Mouse (Mus musculus) CH12.LX (cell line): Measurements from ENCODE around the gene Htr1a. TPM values are rescaled to one million over a fixed set of nuclear protein-coding genes. Genes with fewer than 3 reads are reported as not detected.

Experiments
- DNase-seq: peaks from one replicate; pipeline ENCODE4 v3.0.0-alpha.2; 2013; ENCODE audit errors: extremely low read depth
- H3K27ac ChIP-seq: 2 replicates; pipeline ENCODE4 v1.5.1; 2012; ENCODE audit warnings: low read depth, mild to moderate bottlenecking, control low read depth, moderate library complexity; ENCODE audit not compliant: insufficient read depth
- H3K27me3 ChIP-seq: replicated peaks from 2 replicates; pipeline ENCODE3; 2012; ENCODE audit warnings: inconsistent platforms
- H3K36me3 ChIP-seq, 2 experiments: replicated peaks in 1 of 2; 2 replicates each; pipeline versions ENCODE3 to v1.6.1; 2012; ENCODE audit warnings: inconsistent platforms in 1 of 2, low read length in 1 of 2, mild to moderate bottlenecking in 1 of 2, mixed read lengths in 1 of 2, moderate library complexity in 1 of 2; ENCODE audit not compliant: control insufficient read depth in 1 of 2, insufficient read depth in 1 of 2
- H3K4me1 ChIP-seq, 2 experiments: 2 replicates each; pipeline ENCODE4 v1.6.1; 2012; ENCODE audit warnings: inconsistent platforms in 1 of 2, moderate library complexity in 1 of 2; ENCODE audit not compliant: insufficient read depth in 2 of 2, control insufficient read depth in 1 of 2
- H3K4me2 ChIP-seq: 2 replicates; pipeline ENCODE4 v1.6.1; 2012; ENCODE audit warnings: low read depth, mild to moderate bottlenecking, control low read depth; ENCODE audit not compliant: poor library complexity, insufficient read depth, severe bottlenecking
- H3K4me3 ChIP-seq, 3 experiments: fragments of 150-350 bp in 1 of 3; sonication (generic) in 1 of 3; replicated peaks in 1 of 3; 2 replicates each; pipeline versions ENCODE3 to v1.5.1; 2011 to 2012; ENCODE audit warnings: low read depth in 2 of 3, low read length in 2 of 3, mild to moderate bottlenecking in 2 of 3, moderate library complexity in 2 of 3, control low read depth in 1 of 3, improper control_type of control experiment in 1 of 3, inconsistent platforms in 1 of 3, mixed read lengths in 1 of 3; ENCODE audit not compliant: poor library complexity in 1 of 3
- H3K79me2 ChIP-seq: replicated peaks from 2 replicates; pipeline ENCODE4 v1.6.1; 2012; ENCODE audit warnings: mild to moderate bottlenecking, moderate library complexity; ENCODE audit not compliant: control insufficient read depth, poor library complexity, insufficient read depth, severe bottlenecking; ENCODE audit errors: extremely low read depth
- H3K9ac ChIP-seq: 2 replicates; pipeline ENCODE4 v1.6.1; 2012; ENCODE audit warnings: low read depth, mild to moderate bottlenecking, control low read depth, moderate library complexity; ENCODE audit not compliant: insufficient read depth
- H3K9me3 ChIP-seq: replicated peaks from 2 replicates; pipeline ENCODE3; 2012; ENCODE audit warnings: low read length, inconsistent platforms, mixed read lengths
- CHD1 ChIP-seq: IDR thresholded peaks from 2 replicates; pipeline ENCODE4 v1.6.1; 2012; ENCODE audit warnings: low read depth, low read length, improper control_type of control experiment, inconsistent platforms
- CHD2 ChIP-seq: IDR thresholded peaks from 2 replicates; pipeline ENCODE4 v1.6.1; 2011; ENCODE audit warnings: low read length, improper control_type of control experiment
- CTCF ChIP-seq, 2 experiments: IDR thresholded peaks in 1 of 2; conservative IDR thresholded peaks in 1 of 2; 2 replicates each; pipeline ENCODE4 v1.5.1; 2011 to 2012; ENCODE audit warnings: low read depth in 2 of 2, low read length in 2 of 2, improper control_type of control experiment in 1 of 2, inconsistent platforms in 1 of 2, mild to moderate bottlenecking in 1 of 2, moderate library complexity in 1 of 2
- E2F4 ChIP-seq: IDR thresholded peaks from 2 replicates; pipeline ENCODE4 v1.6.1; 2011; ENCODE audit warnings: low read depth, low read length, improper control_type of control experiment; ENCODE audit not compliant: insufficient replicate concordance
- ELF1 ChIP-seq: IDR thresholded peaks from 2 replicates; pipeline ENCODE4 v1.6.1; 2014; ENCODE audit warnings: low read depth, mild to moderate bottlenecking, inconsistent platforms, low read length, improper control_type of control experiment
- ETS1 ChIP-seq: conservative IDR thresholded peaks from 2 replicates; pipeline ENCODE4 v1.6.1; 2012; ENCODE audit warnings: low read depth, mild to moderate bottlenecking, inconsistent platforms, low read length, improper control_type of control experiment, moderate library complexity
- GABPA ChIP-seq: IDR thresholded peaks from 2 replicates; pipeline ENCODE4 v1.6.1; 2012; ENCODE audit warnings: low read depth, low read length, improper control_type of control experiment, inconsistent platforms; ENCODE audit not compliant: insufficient replicate concordance
- HCFC1 ChIP-seq: IDR thresholded peaks from 2 replicates; pipeline ENCODE4 v1.6.1; 2012; ENCODE audit warnings: low read depth, mild to moderate bottlenecking, inconsistent platforms, low read length, improper control_type of control experiment
- IRF4 ChIP-seq: IDR thresholded peaks from 2 replicates; pipeline ENCODE4 v1.6.1; 2014; ENCODE audit warnings: low read depth, mild to moderate bottlenecking, inconsistent platforms, low read length, improper control_type of control experiment
- JUN ChIP-seq: IDR thresholded peaks from 2 replicates; pipeline ENCODE4 v1.6.1; 2011; ENCODE audit warnings: low read depth, mild to moderate bottlenecking, low read length, improper control_type of control experiment, moderate library complexity; ENCODE audit not compliant: insufficient read depth
- JUND ChIP-seq: conservative IDR thresholded peaks from 2 replicates; pipeline ENCODE4 v1.6.1; 2011; ENCODE audit warnings: low read depth, low read length, improper control_type of control experiment
- MAX ChIP-seq: IDR thresholded peaks from 2 replicates; pipeline ENCODE4 v1.6.1; 2011; ENCODE audit warnings: low read length, improper control_type of control experiment
- MXI1 ChIP-seq: IDR thresholded peaks from 2 replicates; pipeline ENCODE4 v1.6.1; 2011; ENCODE audit warnings: mild to moderate bottlenecking, low read depth, low read length, improper control_type of control experiment
- NELFE ChIP-seq: IDR thresholded peaks from 2 replicates; pipeline ENCODE4 v1.6.1; 2011; ENCODE audit warnings: low read depth, low read length, improper control_type of control experiment
- NRF1 ChIP-seq: IDR thresholded peaks from 2 replicates; pipeline ENCODE4 v1.6.1; 2014; ENCODE audit warnings: low read depth, mild to moderate bottlenecking, inconsistent platforms, low read length, improper control_type of control experiment, moderate library complexity
- PAX5 ChIP-seq: IDR thresholded peaks from 2 replicates; pipeline ENCODE4 v1.6.1; 2012; ENCODE audit warnings: low read length, inconsistent platforms, mixed read lengths
- RAD21 ChIP-seq: IDR thresholded peaks from 2 replicates; pipeline ENCODE4 v1.6.1; 2011; ENCODE audit warnings: low read depth, mild to moderate bottlenecking, low read length, improper control_type of control experiment, moderate library complexity
- RCOR1 ChIP-seq: conservative IDR thresholded peaks from 2 replicates; pipeline ENCODE4 v1.6.1; 2012; ENCODE audit warnings: low read depth, mild to moderate bottlenecking, inconsistent platforms, low read length, improper control_type of control experiment
- SIN3A ChIP-seq: IDR thresholded peaks from 2 replicates; pipeline ENCODE4 v1.6.1; 2012; ENCODE audit warnings: low read length, improper control_type of control experiment, inconsistent platforms
- TBP ChIP-seq: conservative IDR thresholded peaks from 2 replicates; pipeline ENCODE4 v1.6.1; 2011; ENCODE audit warnings: low read depth, low read length, improper control_type of control experiment
- USF2 ChIP-seq: conservative IDR thresholded peaks from 2 replicates; pipeline ENCODE4 v1.6.1; 2011; ENCODE audit warnings: low read depth, low read length, improper control_type of control experiment
- ZMIZ1 ChIP-seq: IDR thresholded peaks from 2 replicates; pipeline ENCODE4 v1.6.1; 2012; ENCODE audit warnings: low read depth, mild to moderate bottlenecking, inconsistent platforms, low read length, improper control_type of control experiment
- dilution Hi-C: fragments of 300-500 bp; cut with MboI; formaldehyde crosslinking; loops from 2 replicates; pipeline ENCODE4 v1.14.3; 2020; ENCODE audit warnings: low sequenced_read_pairs; ENCODE audit not compliant: extremely low pct_unique_long_range_greater_than_20kb, extremely low pct_ligation_motif_present
- in situ Hi-C: fragments of 300-500 bp; cut with MboI; formaldehyde crosslinking; loops from 3 replicates; pipeline ENCODE4 v1.14.3; 2019; ENCODE audit warnings: low sequenced_read_pairs, low pct_ligation_motif_present, low pct_unique_long_range_greater_than_20kb, mixed read lengths
- polyA plus RNA-seq: library from polyadenylated mRNA; unstranded; fragments of >175 nt; gene quantifications from 2 replicates; pipeline ENCODE4 v1.2.1, GENCODE M21; 2012; ENCODE audit warnings: low read depth; ENCODE audit not compliant: insufficient read length
- total RNA-seq, 2 experiments: library from RNA; depleted of rRNA; stranded (reverse); fragments of 300-350 nt in 1 of 2; fragments of >200 nt in 1 of 2; gene quantifications; 2 replicates each; pipeline ENCODE4 v1.2.3; 2012 to 2014

The Htr1a gene
- total and polyA plus RNA-seq, 3 experiments = not detected

DNA sequence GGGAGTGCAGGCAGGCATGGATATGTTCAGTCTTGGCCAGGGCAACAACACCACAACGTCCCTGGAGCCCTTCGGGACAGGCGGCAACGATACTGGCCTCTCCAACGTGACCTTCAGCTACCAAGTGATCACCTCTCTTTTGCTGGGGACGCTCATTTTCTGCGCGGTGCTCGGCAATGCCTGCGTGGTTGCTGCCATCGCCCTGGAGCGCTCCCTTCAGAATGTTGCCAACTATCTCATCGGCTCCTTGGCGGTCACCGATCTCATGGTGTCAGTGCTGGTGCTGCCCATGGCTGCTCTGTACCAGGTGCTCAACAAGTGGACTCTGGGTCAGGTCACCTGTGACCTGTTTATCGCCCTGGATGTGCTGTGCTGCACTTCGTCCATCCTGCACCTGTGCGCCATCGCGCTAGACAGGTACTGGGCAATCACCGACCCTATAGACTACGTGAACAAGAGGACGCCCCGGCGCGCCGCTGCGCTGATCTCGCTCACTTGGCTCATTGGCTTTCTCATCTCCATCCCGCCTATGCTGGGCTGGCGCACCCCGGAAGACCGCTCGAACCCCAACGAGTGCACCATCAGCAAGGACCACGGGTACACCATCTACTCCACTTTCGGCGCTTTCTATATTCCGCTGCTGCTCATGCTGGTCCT, 927 bp downstream of the Htr1a start:
- Histone ChIP-seq H3K4me2 (no peak overlapping the region), H3K27ac (no peak overlapping the region), H3K79me2 (no peaks in the 10 kb centered on the region), H3K9ac (no peak overlapping the region), H3K4me1 (no peaks in the 10 kb centered on the region), H3K4me3 (no peak overlapping the region), H3K9me3 (peaks cover 11% of the 10 kb centered on the region), H3K27me3 (no peaks in the 10 kb centered on the region), H3K36me3 (no peaks in the 10 kb centered on the region)
- DNase-seq = no peak
- dilution Hi-C loops (no loop called here), in situ Hi-C loops (no loop called here)
- TF ChIP-seq ETS1 (no peak), GABPA (no peak), ZMIZ1 (no peak), RCOR1 (no peak), JUN (no peak), IRF4 (no peak), CTCF (conservative IDR thresholded peaks at IDR 0.05 in 1 of 2, IDR thresholded peaks at IDR 0.05 in 1 of 2; ENCODE audit: low read depth in 2 of 2, low read length in 2 of 2) (no peak), CHD1 (no peak)

DNA sequence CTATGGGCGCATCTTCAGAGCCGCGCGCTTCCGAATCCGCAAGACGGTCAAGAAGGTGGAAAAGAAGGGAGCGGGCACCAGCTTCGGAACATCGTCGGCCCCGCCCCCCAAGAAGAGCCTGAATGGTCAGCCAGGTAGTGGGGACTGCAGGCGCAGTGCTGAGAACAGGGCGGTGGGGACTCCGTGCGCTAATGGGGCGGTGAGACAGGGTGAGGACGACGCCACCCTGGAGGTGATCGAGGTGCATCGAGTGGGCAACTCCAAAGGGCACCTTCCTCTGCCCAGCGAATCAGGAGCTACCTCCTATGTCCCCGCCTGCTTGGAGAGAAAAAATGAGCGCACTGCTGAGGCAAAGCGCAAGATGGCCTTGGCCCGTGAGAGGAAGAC, 1.4 kb downstream of the Htr1a start:
- H3K9ac ChIP-seq = no peak overlapping the region
- no peaks in the 10 kb centered on the region for H3K4me1 ChIP-seq
- no peak overlapping the region for H3K27ac ChIP-seq
- in situ Hi-C loops (no loop called here), dilution Hi-C loops (no loop called here)
- H3K36me3 ChIP-seq = no peaks in the 10 kb centered on the region
- no peak for TF ChIP-seq NELFE
- H3K4me3 ChIP-seq = no peak overlapping the region
- no peak overlapping the region for H3K4me2 ChIP-seq
- H3K79me2 ChIP-seq = no peaks in the 10 kb centered on the region
- H3K9me3 ChIP-seq = peaks cover 11% of the 10 kb centered on the region
- DNase-seq = no peak
- no peaks in the 10 kb centered on the region for H3K27me3 ChIP-seq

GRCm38 (mm10) chr13:105446239-105446638, 2.8 kb downstream of the Htr1a start:
- in situ Hi-C loops (no loop called here), dilution Hi-C loops (no loop called here)
- Histone ChIP-seq H3K4me1 (no peaks in the 10 kb centered on the region), H3K9me3 (peaks cover 11% of the 10 kb centered on the region), H3K4me2 (no peak overlapping the region), H3K27ac (no peak overlapping the region), H3K79me2 (no peaks in the 10 kb centered on the region), H3K27me3 (peaks cover 3% of the 10 kb centered on the region), H3K4me3 (no peak overlapping the region), H3K9ac (no peak overlapping the region), H3K36me3 (no peaks in the 10 kb centered on the region)
- TF ChIP-seq JUND (no peak), TBP (no peak), NRF1 (no peak), CHD2 (no peak), SIN3A (no peak), PAX5 (no peak), E2F4 (no peak), MXI1 (no peak), HCFC1 (no peak), USF2 (no peak), RAD21 (no peak), ZMIZ1 (no peak), ELF1 (no peak), MAX (no peak)
- DNase-seq = no peak
